Mouse (Mus musculus) A20 (cell line): ENCODE data around the gene Gm39653.
"Not testable (repeated sequence)": the region's sequence is repeated elsewhere in the genome, so short reads cannot be mapped to it uniquely, and the experiment has no call there.

Experiments used
- DNase-seq: peaks from one replicate; pipeline ENCODE4 v3.0.0-alpha.2; 2011; ENCODE audit warnings: low read depth, low spot score

Gm39653 gene

GRCm38 (mm10) chr1:63615668-63616067, at the start of gene Gm39653:
TSS of gene Gm39653 (plus strand) at chr1:63615968.
- DNase-seq = no peak

GRCm38 (mm10) chr1:63566501-63566900, 49.3 kb upstream of the Gm39653 start:
- no peak for DNase-seq

- DNase-seq = no peak
These were observed 48.7 kb upstream of the Gm39653 start for GRCm38 (mm10) chr1:63567031-63567430.

- DNase-seq = no peak
These were observed 43.5 kb upstream of the Gm39653 start for GRCm38 (mm10) chr1:63572229-63572628.

GRCm38 (mm10) chr1:63573432-63573831, 42.3 kb upstream of the Gm39653 start:
- no peak for DNase-seq

GRCm38 (mm10) chr1:63573864-63574611, 41.7 kb upstream of the Gm39653 start:
- DNase-seq = no peak

GRCm38 (mm10) chr1:63576803-63577202, 39.0 kb upstream of the Gm39653 start:
- DNase-seq = no peak

- DNase-seq = no peak
These were observed 36.6 kb upstream of the Gm39653 start for GRCm38 (mm10) chr1:63579153-63579552.

- no peak for DNase-seq
These were observed 28.9 kb upstream of the Gm39653 start for GRCm38 (mm10) chr1:63586869-63587268.

- DNase-seq = no peak
These were observed 11.8 kb upstream of the Gm39653 start for GRCm38 (mm10) chr1:63603870-63604500.

GRCm38 (mm10) chr1:63609613-63610012, 6.2 kb upstream of the Gm39653 start:
- no peak for DNase-seq

GRCm38 (mm10) chr1:63614594-63614993, 1.2 kb upstream of the Gm39653 start:
- peak; percentile 3 for DNase-seq

- no peak for DNase-seq
These were observed 12.4 kb downstream of the Gm39653 start for GRCm38 (mm10) chr1:63628211-63628610.

- DNase-seq = not testable (repeated sequence)
These were observed 14.6 kb downstream of the Gm39653 start for GRCm38 (mm10) chr1:63630390-63630789.

GRCm38 (mm10) chr1:63639921-63640320, 24.2 kb downstream of the Gm39653 start:
- no peak for DNase-seq

- DNase-seq = peak; percentile 63
These were observed 42.2 kb downstream of the Gm39653 start for GRCm38 (mm10) chr1:63658016-63658415.

- peak; percentile 64 for DNase-seq
These were observed 43.8 kb downstream of the Gm39653 start for GRCm38 (mm10) chr1:63659591-63659990.

GRCm38 (mm10) chr1:63666089-63666488, 50.3 kb downstream of the Gm39653 start:
- DNase-seq = no peak

GRCm38 (mm10) chr1:63667201-63667948, 51.6 kb downstream of the Gm39653 start:
- no peak for DNase-seq

GRCm38 (mm10) chr1:63667949-63668851, 52.4 kb downstream of the Gm39653 start:
- DNase-seq = no peak

GRCm38 (mm10) chr1:63668852-63669160, 53.0 kb downstream of the Gm39653 start:
- peak; percentile 44 for DNase-seq
